Mouse (Mus musculus) ovary, postnatal 36 days (tissue): ENCODE results near the gene Sys1.
A peak's percentile ranks its signal among the peaks of the same experiment; 100 is the strongest.

ENCODE experiments used
- DNase-seq: peaks from one replicate; pipeline ENCODE4 v3.0.0; 2022; ENCODE audit warnings: low spot score, mixed read lengths

Gene Sys1

GRCm38 (mm10) chr2:164500511-164500910, 43.7 kb downstream of the Sys1 start:
- DNase-seq: peak; percentile 42

- DNase-seq: no peak
These were observed 48.2 kb downstream of the Sys1 start for GRCm38 (mm10) chr2:164504919-164505318.

GRCm38 (mm10) chr2:164505619-164506347, 49.0 kb downstream of the Sys1 start:
- no peak for DNase-seq

GRCm38 (mm10) chr2:164507811-164508210, 51.0 kb downstream of the Sys1 start:
- DNase-seq: no peak

GRCm38 (mm10) chr2:164510621-164511190, 53.9 kb downstream of the Sys1 start:
- DNase-seq: no peak

- no peak for DNase-seq
These were observed 55.6 kb downstream of the Sys1 start for GRCm38 (mm10) chr2:164512121-164512909.

GRCm38 (mm10) chr2:164513389-164513788, 56.6 kb downstream of the Sys1 start:
- DNase-seq: no peak

GRCm38 (mm10) chr2:164514916-164515315, 58.2 kb downstream of the Sys1 start:
- no peak for DNase-seq

- no peak for DNase-seq
These were observed 59.1 kb downstream of the Sys1 start for GRCm38 (mm10) chr2:164515897-164516296.

- DNase-seq: no peak
These were observed 59.8 kb downstream of the Sys1 start for GRCm38 (mm10) chr2:164516592-164516991.

GRCm38 (mm10) chr2:164517485-164518221, 60.9 kb downstream of the Sys1 start:
- DNase-seq: peak; percentile 53

- DNase-seq: no peak
These were observed 61.8 kb downstream of the Sys1 start for GRCm38 (mm10) chr2:164518266-164519170.

- no peak for DNase-seq
These were observed 62.4 kb downstream of the Sys1 start for GRCm38 (mm10) chr2:164519171-164519526.

- DNase-seq: peak; percentile 40
These were observed 64.0 kb downstream of the Sys1 start for GRCm38 (mm10) chr2:164520782-164521181.

- no peak for DNase-seq
These were observed 65.1 kb downstream of the Sys1 start for GRCm38 (mm10) chr2:164521841-164522240.

GRCm38 (mm10) chr2:164522280-164522679, 65.5 kb downstream of the Sys1 start:
- no peak for DNase-seq

- DNase-seq: no peak
These were observed 66.6 kb downstream of the Sys1 start for GRCm38 (mm10) chr2:164523301-164523773.

- no peak for DNase-seq
These were observed 71.8 kb downstream of the Sys1 start for GRCm38 (mm10) chr2:164528557-164528956.
